Mouse (Mus musculus): ENCODE data around the gene Schip1.

Gene Schip1

DNA sequence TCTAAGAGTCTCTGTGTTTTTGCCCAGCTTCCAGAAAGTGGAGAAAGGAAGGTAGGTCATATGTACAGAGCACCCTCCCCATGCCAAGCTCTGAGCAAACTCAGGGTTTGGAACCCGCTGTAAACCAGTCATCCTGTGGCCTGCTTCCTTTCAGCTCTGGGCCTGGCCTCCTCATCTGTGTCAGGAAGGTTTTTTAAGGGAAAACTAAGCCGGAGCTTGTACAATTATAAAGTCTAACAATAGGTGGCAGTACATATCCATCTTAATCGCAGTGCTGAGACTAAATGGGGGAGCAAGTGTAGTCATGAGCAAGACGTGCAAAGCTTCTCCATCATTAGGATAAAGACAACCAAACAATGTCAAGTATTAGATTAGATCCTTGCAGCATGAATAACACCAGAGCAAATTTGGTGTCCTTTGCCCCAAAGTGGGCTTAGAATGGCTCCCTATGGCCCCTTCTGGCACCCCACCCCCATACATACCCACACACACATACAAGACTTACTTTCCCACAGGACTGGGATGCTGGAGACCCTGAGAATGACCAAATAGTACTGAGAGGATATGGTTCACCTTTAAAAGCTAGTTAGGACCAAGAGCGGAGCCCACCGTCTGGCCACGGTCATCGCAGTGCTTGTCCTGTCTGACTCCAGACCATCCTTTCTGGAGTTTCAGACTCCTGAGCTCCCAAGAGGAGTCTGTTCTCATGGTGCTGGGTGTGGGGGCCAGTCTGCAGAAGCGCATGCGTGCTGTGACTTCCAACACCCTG lies 550.6 kb downstream of the Schip1 start:
- DNase-seq (ENCODE audit: low spot score in 2 of 2): no peak

DNA sequence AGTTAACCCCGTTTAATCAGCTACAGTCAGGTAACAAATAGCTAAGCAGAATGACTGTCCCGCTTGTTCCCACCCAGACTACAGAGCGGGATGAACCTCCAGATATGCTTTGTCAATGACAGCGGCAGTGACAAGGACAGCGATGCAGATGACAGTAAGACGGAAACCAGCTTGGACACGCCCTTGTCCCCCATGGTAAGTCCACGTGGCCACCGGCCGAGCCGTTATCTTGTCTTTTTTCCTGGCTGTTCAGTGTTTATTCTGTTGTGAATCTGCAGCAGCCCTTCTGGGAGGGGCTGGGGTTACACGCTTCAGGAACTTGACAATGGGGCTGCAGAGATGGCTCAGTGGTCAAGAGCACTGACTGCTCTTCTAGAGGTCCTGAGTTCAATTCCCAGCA lies 551.8 kb downstream of the Schip1 start:
- DNase-seq (ENCODE audit: low spot score in 2 of 2): no peak

DNA sequence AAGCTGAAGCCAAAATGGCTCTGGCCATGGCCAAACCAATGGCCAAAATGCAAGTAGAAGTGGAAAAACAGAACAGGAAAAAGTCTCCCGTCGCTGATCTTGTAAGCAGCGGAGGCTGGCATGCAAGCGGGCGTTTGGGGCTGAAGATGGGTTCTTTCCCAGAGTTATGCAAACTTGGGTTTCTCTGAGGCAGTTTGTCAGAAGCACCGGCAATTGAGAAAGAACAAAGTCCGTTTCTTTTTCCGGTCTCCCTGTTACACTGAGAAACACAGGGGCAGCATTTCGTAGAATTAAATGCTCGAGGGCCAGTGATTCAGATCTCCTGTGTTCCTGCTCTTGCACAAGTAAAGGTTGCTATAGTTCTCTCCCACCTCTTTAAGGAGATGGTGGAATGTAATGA lies 553.1 kb downstream of the Schip1 start:
- no peak for DNase-seq (ENCODE audit: low spot score in 2 of 2)

DNA sequence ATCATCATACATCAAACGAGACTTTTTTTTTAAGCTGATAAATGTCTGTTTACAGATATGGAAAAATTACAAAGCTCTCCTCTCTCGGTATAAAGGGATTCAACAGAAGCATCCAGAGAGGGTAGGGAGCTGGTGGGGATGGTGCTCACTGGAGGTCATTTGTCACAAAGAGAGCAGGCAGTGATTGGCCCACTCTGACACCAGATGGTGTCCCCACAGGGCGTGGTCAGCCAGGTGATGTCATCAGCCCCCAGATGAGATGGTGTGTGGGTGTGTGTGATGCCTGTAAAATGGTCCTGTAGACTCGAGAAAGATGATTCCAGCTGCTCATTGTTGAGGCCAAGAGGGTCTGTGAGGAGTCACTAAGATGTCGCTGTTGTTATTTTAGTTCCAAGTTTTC lies 554.5 kb downstream of the Schip1 start:
- DNase-seq (ENCODE audit: low spot score in 2 of 2): no peak

DNA sequence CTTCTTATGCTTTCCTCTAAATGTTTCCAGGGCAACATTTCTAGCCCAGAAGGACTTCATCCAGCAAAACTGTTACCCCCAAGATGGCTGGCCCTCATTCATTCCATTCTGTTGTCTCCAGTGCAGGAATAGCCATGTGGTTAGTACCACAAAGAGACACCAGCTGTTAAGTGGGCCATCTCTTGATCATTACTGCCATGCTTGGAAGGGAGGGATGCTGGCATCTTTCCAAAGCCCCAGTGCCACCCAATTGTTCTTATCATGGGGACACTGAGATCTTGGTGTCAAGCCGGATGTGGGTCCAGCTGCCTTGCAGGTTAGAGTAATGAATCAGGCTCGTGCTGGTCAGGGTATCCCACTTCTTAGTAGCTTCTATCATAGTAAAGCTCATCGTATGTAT lies 557.4 kb downstream of the Schip1 start:
- DNase-seq (ENCODE audit: low spot score in 2 of 2): no peak

DNA sequence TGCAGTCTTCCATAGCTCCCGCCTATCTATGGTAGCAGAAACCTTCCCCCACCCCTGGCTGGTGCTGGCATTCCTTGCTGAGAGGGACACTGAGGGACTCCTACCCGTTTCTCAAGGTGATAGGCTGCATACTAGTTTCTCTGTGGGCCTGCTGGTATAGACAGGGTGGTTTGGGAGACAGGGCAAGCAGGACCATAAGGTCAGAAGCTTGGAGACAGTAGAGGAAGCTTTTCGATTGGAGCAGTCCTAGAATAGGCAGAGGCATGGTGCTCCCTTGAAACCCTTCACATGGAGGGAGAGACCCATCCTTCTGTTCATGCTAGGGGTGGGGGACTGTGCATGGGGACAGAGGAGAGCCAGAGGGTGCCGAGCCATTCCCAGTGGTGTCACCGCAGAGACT lies 558.4 kb downstream of the Schip1 start:
- no peak for DNase-seq (ENCODE audit: low spot score in 2 of 2)

DNA sequence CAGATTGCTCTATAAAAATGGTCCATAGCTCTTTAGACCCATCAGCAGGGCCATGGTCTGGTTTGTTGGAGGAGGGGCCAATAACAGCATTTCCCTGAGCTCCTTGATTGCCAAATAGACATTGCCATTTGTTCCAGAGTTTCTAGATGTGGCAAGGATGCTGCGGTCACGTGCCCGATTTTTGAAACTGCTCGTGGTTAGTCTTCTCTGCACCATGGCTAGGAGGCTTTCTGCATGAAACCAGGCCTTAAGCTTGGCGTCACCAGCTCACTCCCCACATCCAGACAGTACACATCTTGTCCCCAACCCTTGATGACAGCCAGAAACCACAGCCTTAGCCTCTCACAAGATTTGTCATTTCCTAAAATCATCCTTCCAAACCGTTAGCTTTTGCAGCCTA lies 559.9 kb downstream of the Schip1 start:
- DNase-seq (ENCODE audit: low spot score in 2 of 2): no peak

DNA sequence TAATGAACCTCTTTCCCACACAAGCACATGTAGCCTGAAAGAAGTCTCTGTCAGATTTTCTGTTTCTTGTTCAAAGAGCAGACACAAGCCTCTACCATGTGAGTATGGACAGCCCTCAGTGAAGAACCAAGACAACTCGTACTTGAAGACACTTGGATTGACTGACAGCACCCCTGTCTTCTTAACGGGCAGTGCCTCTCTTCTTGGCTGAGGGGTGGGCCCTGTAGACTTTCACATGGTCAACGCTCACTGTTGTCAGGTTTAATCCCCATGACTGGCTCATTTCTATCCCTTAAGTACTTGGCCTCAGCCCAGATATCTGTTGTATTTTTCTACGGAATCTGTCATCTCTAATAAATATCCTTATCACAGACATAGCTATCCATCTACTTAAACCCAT lies 565.7 kb downstream of the Schip1 start:
- no peak for DNase-seq (ENCODE audit: low spot score in 2 of 2)

DNA sequence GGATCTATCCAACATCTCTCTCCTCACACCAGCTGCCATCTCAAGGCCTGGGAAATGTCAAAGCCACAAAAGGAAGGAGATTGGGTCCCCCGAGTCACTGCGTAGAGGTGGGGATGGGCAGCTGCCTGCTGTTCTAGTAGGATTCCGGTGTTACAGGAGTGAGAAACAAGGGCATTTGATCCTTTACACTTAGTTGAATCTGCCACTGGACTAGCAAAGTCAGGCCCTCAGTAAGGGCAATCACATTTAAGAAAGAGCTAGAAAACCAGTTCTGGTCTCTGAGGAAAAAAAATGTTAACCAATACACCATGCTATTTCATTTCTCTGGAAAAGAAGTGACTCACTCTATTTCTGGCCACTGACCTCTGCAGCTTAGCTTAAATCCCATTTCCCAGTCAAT lies 566.2 kb downstream of the Schip1 start:
- no peak for DNase-seq (ENCODE audit: low spot score in 2 of 2)

DNA sequence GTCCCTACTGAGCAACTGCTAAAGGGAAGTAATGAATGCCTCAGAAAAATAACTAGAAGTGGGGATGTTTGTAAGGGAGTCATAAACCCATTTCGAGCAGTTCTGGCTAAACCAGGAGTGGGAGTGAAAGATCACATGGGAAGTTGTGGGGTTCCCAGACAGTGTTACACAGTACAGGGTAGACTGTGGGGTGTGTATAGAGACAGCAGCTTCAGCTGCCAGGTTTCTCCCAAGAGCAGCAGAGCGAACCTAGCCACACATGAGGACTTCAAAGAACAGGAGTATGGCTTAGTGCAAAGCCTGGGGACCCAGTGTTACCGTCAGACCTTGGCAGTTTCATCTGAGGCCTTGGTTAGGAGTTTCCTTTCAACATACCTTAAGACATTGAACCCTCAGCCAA lies 568.1 kb downstream of the Schip1 start:
- DNase-seq (ENCODE audit: low spot score in 2 of 2): no peak

DNA sequence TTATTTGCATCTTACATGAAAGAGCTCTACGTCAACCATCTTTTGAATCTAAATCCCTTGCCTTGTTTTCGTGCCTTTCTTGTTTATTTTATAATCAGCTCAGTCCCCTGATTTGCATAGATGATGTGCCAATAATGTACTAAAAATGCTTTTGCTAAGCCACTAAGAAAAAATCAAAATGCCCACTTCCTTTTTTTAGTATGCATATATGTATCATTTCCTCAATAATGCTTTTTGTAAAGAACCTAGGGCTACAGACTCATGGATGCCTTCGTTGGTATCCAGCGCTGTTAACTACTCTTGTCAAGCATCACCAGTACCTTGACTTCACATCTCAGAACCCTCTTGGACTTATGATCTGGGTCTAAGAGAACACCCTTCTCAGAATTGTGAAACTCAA lies 569.0 kb downstream of the Schip1 start:
- DNase-seq (ENCODE audit: low spot score in 2 of 2): no peak

DNA sequence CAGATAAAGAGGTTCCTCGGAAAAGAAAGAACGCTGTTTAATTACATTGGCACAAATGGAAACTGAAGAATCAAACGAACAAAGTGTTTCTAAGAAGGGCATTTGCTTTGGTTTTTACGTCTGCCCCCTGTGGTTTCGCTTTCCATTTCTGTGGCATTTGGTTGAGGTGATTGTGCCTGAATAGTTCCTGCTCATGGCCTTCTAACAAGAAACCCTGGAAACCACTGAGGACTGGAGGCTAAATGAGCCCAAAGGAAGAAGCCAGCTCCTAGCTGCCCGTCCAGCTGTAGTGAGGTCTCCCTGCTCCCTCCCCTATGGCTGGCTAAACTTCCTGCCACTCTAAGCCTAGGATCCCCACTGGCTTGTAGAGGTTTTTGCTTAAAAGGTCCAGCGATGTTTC lies 573.4 kb downstream of the Schip1 start:
- DNase-seq (ENCODE audit: low spot score in 2 of 2): no peak

DNA sequence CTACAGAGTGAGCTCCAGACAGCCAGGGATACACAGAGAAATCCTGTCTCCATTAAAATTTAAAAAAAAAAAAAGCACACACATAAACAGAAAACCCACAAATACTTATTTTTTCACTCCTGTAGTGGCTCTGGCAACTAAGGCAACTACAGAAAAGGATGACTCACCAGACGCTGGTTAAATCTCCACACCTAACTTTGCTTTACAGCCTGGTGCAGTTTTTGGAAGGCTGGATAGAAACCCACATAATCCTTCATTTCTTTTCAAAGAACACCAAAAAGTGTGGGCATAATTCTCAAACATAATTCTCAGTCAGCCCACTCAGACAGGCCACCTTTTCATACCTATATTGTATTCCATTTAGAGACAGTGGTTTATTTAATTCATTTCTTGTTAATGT lies 574.1 kb downstream of the Schip1 start:
- DNase-seq (ENCODE audit: low spot score in 2 of 2): no peak

DNA sequence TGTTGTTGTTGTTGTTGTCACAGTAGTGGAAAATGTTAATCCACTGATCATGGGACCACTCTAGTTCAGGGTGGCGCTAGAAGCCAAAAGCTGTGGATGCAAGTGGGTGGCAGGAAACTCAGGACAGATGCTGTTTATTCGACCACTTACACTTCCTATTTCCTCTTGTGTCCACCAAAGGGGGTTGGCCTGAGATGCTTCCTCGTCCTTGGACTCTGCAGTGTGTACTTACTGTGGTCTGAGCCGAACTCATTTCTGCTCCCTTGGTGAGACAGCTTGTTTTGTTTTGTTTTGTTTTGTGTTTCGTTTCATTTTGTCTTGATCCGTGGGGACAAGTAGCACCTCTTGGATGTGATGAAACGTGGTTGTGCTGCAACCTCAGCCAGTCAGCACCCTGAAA lies 578.3 kb downstream of the Schip1 start:
- no peak for DNase-seq (ENCODE audit: low spot score in 2 of 2)

DNA sequence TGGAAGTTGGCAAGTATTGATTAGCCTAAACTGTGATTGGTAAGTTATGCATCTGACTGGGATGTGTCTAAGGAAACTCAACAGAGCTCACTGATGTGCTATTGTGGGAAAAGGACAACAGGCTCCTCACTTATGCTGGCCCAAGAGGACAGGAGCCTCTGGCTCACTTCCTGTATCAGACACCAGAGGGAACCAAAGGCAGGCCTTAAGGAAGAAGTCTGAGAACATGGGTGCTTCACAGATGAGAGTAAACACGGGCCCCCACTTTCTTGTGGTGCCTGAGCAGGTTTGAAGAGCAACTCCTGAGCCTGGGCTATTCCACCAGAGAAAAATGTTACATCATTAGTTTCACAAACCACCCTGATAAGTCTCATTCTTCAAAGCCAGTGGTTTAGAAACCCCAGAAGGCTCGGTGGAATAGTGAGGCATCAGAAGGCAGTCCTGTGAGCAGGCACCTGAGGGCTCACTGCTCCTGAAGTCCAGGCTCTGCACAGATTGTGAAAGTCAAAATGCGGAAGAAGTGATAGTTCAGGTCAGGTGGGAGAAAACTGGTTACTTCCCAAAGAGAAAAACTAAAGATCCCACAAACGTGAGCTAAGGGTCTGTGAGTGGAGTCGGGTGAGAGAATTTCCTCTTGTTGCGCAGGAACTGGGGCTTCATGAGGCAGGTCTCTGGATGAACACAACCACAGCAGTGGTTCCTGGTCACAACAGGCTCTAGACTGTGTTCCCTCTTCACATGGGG lies 582.0 kb downstream of the Schip1 start:
- no peak for DNase-seq (ENCODE audit: low spot score in 2 of 2)

DNA sequence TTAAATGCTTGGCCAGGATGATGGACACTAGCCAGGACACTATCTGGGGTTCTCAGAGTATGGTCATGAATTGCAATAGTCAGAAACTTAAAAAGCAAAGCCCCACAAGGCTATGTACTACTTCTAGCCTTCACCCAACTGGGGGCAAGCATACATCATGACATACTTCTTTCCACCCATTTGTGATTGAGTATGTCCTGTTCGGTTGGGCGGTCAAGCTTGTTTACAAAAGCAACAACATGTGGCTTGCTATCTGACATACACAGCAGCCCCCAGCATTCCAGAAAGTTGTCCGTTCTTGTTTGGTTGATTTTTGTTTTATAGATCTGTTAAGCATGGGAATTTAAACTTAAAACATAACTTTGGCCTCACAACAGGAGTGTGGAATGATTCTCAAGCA lies 582.7 kb downstream of the Schip1 start:
- DNase-seq (ENCODE audit: low spot score in 2 of 2): no peak

DNA sequence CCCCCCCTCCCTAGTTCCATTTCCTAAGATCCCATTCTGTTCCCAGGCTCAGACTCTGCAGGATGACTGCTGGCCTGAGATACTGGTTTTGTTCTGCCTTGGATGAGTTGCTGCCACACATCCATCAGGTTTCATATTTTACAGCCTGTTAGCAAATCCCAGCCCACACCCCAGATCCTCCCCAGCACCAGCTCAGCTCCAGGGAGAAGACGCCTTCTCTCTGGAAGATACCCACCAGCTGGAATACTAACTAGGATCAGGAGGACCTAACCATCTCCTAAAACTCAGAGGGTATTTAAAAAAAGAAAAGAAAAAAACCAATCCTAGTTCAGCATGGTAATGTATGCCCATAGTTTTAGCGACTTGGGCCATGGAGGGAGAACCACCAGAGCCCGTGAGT lies 585.6 kb downstream of the Schip1 start:
- DNase-seq (ENCODE audit: low spot score in 2 of 2): no peak

DNA sequence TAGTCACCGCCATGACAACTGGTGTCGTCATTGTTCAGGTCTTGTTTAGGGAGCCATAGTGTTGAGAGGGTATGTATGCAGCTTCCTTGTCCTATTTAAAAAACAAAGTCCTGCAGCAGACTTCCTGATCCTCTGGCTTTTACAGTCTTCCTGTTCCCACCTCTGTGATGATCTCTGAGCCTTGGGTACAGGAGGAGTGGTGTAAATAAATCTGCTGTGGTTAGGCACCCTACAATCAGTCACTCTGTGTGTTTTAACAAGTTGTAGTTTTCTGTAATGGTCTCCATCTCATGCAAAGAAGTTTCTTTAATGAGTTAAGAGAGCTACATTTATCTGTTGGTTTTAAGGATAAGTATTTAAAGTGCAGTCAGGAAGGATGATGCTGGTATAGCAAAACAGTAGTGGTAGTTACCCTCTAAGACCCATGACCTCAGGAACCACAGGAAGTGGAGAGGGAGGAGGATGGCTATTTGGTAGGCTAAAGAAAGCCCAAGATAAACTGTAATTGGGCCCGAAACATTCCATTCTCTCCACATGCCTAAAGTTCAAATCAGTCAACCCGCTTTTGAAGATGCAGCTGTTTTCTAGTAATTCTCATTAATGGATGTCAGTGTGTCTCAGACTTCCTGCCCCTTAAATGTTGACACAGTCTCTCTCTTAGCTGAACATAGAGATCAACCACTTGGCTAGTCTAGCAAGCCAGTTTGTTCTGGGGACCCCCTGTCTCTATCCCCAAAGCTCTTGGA lies 592.2 kb downstream of the Schip1 start:
- DNase-seq (ENCODE audit: low spot score in 2 of 2): no peak

DNA sequence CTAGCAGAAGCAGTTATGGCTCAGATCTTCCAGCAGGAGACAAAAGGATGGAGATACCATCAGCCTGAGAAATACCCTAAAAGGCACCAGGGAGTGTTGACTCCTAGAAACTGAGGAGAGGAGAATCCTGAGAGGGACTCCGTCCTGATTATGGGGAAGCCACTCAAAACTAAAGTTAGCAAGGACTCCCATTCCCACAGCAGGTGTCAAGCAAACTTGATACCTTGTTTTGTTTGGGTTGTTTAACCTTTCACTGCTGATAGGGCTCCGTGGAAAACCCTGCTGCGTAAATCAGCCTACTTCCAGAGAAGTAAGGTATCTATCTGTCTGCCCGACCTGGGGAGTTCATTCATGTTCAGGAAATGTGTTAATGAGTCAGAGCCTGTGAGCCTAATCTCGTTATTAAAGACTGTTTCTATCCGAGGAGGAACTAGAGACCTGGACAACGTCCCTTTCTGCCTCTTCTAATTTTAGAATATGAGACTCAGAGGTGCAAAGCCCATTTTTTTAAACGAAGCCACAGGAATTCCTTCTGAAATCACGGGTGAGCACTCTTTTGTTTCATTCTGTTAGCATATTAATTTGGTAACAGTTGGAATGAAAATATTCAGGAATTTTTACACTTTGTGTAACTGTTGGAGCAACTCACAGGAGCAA lies 593.1 kb downstream of the Schip1 start:
- DNase-seq (ENCODE audit: low spot score in 2 of 2): no peak

DNA sequence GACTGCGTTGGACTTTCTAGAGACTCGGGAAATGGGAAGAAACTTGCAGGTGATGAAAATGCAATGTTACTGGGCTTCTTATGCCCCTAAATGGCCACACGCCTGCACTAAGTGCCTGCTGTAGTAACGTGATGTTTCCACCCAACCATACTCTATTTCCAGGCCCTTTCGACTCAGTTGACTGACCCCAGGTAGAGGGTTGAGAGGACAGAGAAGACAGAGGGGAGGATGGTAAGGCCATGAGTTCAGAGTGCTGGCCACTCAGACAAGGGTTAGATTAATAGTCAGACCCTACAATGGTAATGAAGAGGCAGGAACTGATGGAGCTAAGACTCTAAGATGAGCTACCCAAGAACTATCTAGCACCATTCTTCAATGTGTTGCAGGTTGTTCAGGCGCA lies 595.4 kb downstream of the Schip1 start:
- no peak for DNase-seq (ENCODE audit: low spot score in 2 of 2)

DNA sequence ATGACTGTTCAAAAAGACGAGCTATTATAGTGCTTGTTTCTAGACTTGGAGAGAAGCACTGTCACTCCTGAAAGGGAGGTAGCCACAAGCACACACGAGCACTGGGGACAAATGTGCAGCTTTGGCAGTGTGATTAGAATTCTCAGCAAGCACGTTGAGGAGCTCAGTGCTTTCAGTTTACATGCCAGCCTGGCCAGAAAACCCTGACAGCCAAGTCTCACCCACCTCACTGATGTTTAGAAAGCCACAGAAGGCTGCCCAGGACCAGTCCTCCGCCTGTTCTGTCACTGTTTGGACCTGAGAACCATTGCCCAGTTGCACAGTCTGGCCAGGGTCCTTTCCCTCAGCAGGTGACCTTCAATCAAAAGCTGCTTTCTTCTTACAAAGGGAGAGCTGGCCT lies 595.9 kb downstream of the Schip1 start:
- DNase-seq (ENCODE audit: low spot score in 2 of 2): no peak

DNA sequence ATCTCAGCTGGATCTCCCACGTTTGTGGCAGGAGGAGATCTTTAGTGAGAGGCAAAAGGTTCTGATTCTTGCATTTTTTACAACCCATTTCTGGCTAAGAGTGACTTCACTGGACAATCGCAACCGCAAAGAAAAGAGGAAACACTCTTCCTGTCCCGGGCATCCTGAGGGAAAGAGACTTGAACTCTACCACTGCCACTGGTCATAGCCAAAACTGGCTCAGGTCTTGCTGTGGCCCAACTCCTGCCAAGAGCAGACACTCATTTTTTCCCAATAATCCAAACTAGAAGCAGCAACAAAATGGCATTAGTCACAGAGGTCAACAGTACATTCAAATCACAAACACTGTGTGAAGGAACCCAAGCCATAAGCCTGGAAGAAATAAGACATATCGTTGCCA lies 597.8 kb downstream of the Schip1 start:
- DNase-seq (ENCODE audit: low spot score in 2 of 2): no peak

Measured in frontal cortex, postnatal 10 days (tissue).